Mouse (Mus musculus) stomach, adult 2 months (tissue): ENCODE results near the gene Gm21256. TPM values are rescaled to one million over a fixed set of nuclear protein-coding genes. Genes with fewer than 3 reads are reported as not detected.

ENCODE experiments used
- polyA plus RNA-seq: library from polyadenylated mRNA; depleted of rRNA; stranded (reverse); fragments of >200 nt; gene quantifications from 2 replicates; pipeline ENCODE4 v1.2.3, GENCODE M21; 2012; rRNA removed

Gene Gm21256
- not detected in 2 replicates for polyA plus RNA-seq

DNA sequence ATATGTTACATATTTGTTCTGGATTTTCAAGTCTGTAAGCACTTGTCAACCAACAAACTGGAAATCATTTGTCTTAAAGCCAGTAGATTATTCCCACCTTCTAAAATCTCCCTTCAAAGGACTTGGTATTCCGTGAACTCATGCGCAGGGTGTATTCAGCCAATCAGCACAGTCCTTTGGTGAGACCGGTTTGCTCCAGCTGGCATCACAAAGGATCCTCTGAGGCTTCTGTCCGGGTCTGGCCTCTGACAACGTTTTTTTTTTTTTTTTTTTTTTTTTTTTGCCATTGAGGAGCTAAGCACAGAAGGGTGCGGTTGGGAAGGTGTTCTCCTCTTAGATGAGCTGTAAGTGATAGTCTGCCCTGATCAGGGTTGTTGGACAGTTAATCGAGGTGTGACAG lies at the start of gene Gm21256:
Gm21256 (plus strand) TSS at position 301 of the 400 bp plus-strand sequence.

Other genes with a start within 250 kb of the Gm21256 start
- not detected in 2 replicates for gene Gm21170, start 240.1 kb downstream of the Gm21256 start, polyA plus RNA-seq